Mouse (Mus musculus) lung, postnatal 0 days (tissue): ENCODE measurements at regions not wholly inside any gene's neighbourhood (a gene's known extent, or its start where the extent isn't known, plus 50 kb on each side); places are given as distances from the start of the nearest gene placed in this dataset.

ENCODE experiments used
- ATAC-seq: fragments of 200-750 bp; cut with Nextera tagmentation; 2 replicates; pipeline ENCODE4 v1.8.0; 2017; ENCODE audit warnings: moderate library complexity
- DNase-seq: peaks from one replicate; pipeline ENCODE4 v3.0.0-alpha.2; 2016; ENCODE audit warnings: low spot score
- H3K27ac ChIP-seq: fragments of 300-500 bp; sonication (generic); 2 replicates; pipeline ENCODE4 v1.5.1; 2014; ENCODE audit warnings: antibody characterized with exemption, mild to moderate bottlenecking, low read length, mixed read lengths
- H3K27me3 ChIP-seq: fragments of 300-500 bp; sonication (generic); replicated peaks from 2 replicates; pipeline ENCODE4 v1.6.1; 2014; ENCODE audit warnings: low read length, mixed read lengths; ENCODE audit not compliant: insufficient read depth
- H3K36me3 ChIP-seq: fragments of 300-500 bp; sonication (generic); 2 replicates; pipeline ENCODE4 v1.6.1; 2014; ENCODE audit warnings: low read length, mixed read lengths; ENCODE audit not compliant: insufficient read depth
- H3K4me1 ChIP-seq: fragments of 300-500 bp; sonication (generic); 2 replicates; pipeline ENCODE4 v1.6.1; 2014; ENCODE audit warnings: antibody characterized with exemption, low read depth, low read length, mixed read lengths; ENCODE audit not compliant: insufficient read depth
- H3K4me2 ChIP-seq: fragments of 300-500 bp; sonication (generic); replicated peaks from 2 replicates; pipeline ENCODE4 v1.6.1; 2014; ENCODE audit warnings: low read depth, mild to moderate bottlenecking, low read length, moderate library complexity, mixed read lengths
- H3K4me3 ChIP-seq: fragments of 300-500 bp; sonication (generic); 2 replicates; pipeline ENCODE4 v1.5.1; 2014; ENCODE audit warnings: low read depth, low read length
- H3K9ac ChIP-seq: fragments of 300-500 bp; sonication (generic); replicated peaks from 2 replicates; pipeline ENCODE4 v1.6.1; 2014; ENCODE audit warnings: low read depth, mild to moderate bottlenecking
- H3K9me3 ChIP-seq: fragments of 300-500 bp; sonication (generic); 2 replicates; pipeline ENCODE4 v1.6.1; 2016; ENCODE audit warnings: low read length, mixed read lengths
- CTCF ChIP-seq: IDR thresholded peaks from 2 replicates; pipeline ENCODE4 v1.5.1; 2016; ENCODE audit warnings: antibody characterized with exemption, mild to moderate bottlenecking
- EP300 ChIP-seq: IDR thresholded peaks from 2 replicates; pipeline ENCODE4 v1.6.1; 2016; ENCODE audit warnings: antibody characterized with exemption, mild to moderate bottlenecking, control low read depth
- WGBS: fragments of 180-500 bp; shearing (Covaris S2); extraction: QIAGEN DNeasy Blood & Tissue Kit; methylation state at CpG from one replicate; pipeline ENCODE4 v1.1.7; 2014; 5-methylcytosine and 5-hydroxymethylcytosine counted together

- no peaks in the 10 kb centered on the region for H3K4me1 ChIP-seq
- no peak for ATAC-seq
- no peaks in the 10 kb centered on the region for H3K9me3 ChIP-seq
- no peak overlapping the region for H3K4me2 ChIP-seq
- H3K27me3 ChIP-seq: no peaks in the 10 kb centered on the region
- TF ChIP-seq EP300 (no peak), CTCF (no peak)
- 24% methylated on average over 7 of the region's 7 CpGs for WGBS
- no peaks in the 10 kb centered on the region for H3K36me3 ChIP-seq
- no peak overlapping the region for H3K27ac ChIP-seq
- H3K9ac ChIP-seq: no peak overlapping the region
- no peak overlapping the region for H3K4me3 ChIP-seq
- no peak for DNase-seq
Observed at GRCm38 (mm10) chr19:54399651-54400050, 355.7 kb downstream of the Adra2a start.

GRCm38 (mm10) chr19:54407904-54408303 lies 364.0 kb downstream of the Adra2a start:
- H3K27ac ChIP-seq: no peak overlapping the region
- H3K36me3 ChIP-seq: no peaks in the 10 kb centered on the region
- no peaks in the 10 kb centered on the region for H3K27me3 ChIP-seq
- no peaks in the 10 kb centered on the region for H3K9me3 ChIP-seq
- no peak overlapping the region for H3K4me3 ChIP-seq
- H3K4me1 ChIP-seq: no peaks in the 10 kb centered on the region
- 50% methylated on average over 4 of the region's 4 CpGs for WGBS
- DNase-seq (no peak), ATAC-seq (no peak)
- no peak overlapping the region for H3K9ac ChIP-seq
- no peak for TF ChIP-seq EP300
- TF ChIP-seq CTCF: no peak
- no peak overlapping the region for H3K4me2 ChIP-seq

- TF ChIP-seq EP300: no peak
- no peak for ATAC-seq
- DNase-seq: no peak
- Histone ChIP-seq H3K27me3 (no peaks in the 10 kb centered on the region), H3K27ac (no peak overlapping the region), H3K9ac (no peak overlapping the region), H3K4me2 (no peak overlapping the region), H3K36me3 (no peaks in the 10 kb centered on the region), H3K9me3 (no peaks in the 10 kb centered on the region), H3K4me1 (no peaks in the 10 kb centered on the region), H3K4me3 (no peak overlapping the region)
- 36% methylated on average over 2 of the region's 2 CpGs for WGBS
Observed at GRCm38 (mm10) chr19:54429062-54429461, 385.1 kb downstream of the Adra2a start.

GRCm38 (mm10) chr19:54440713-54441112 lies 396.8 kb downstream of the Adra2a start:
- ATAC-seq (no peak), DNase-seq (no peak)
- Histone ChIP-seq H3K4me2 (no peak overlapping the region), H3K27ac (no peak overlapping the region), H3K27me3 (no peaks in the 10 kb centered on the region), H3K4me3 (no peak overlapping the region), H3K9me3 (no peaks in the 10 kb centered on the region), H3K4me1 (no peaks in the 10 kb centered on the region), H3K36me3 (no peaks in the 10 kb centered on the region), H3K9ac (no peak overlapping the region)
- no peak for TF ChIP-seq CTCF
- TF ChIP-seq EP300: no peak
- WGBS: 29% methylated on average over 2 of the region's 2 CpGs

GRCm38 (mm10) chr19:54460426-54461170 lies 416.6 kb downstream of the Adra2a start:
- 48% methylated on average over 2 of the region's 2 CpGs for WGBS
- DNase-seq (no peak), ATAC-seq (no peak)
- TF ChIP-seq EP300 (no peak), CTCF (no peak)
- no peaks in the 10 kb centered on the region for H3K36me3 ChIP-seq
- H3K9ac ChIP-seq: no peak overlapping the region
- H3K4me2 ChIP-seq: no peak overlapping the region
- H3K9me3 ChIP-seq: no peaks in the 10 kb centered on the region
- no peaks in the 10 kb centered on the region for H3K27me3 ChIP-seq
- no peaks in the 10 kb centered on the region for H3K4me1 ChIP-seq
- no peak overlapping the region for H3K4me3 ChIP-seq
- H3K27ac ChIP-seq: no peak overlapping the region

GRCm38 (mm10) chr19:54462480-54462879 lies 418.5 kb downstream of the Adra2a start:
- H3K36me3 ChIP-seq: no peaks in the 10 kb centered on the region
- H3K27me3 ChIP-seq: no peaks in the 10 kb centered on the region
- ATAC-seq (no peak), DNase-seq (no peak)
- 81% methylated on average over 2 of the region's 2 CpGs for WGBS
- no peaks in the 10 kb centered on the region for H3K4me1 ChIP-seq
- no peak overlapping the region for H3K9ac ChIP-seq
- TF ChIP-seq CTCF: no peak
- TF ChIP-seq EP300: no peak
- no peak overlapping the region for H3K4me2 ChIP-seq
- no peak overlapping the region for H3K27ac ChIP-seq
- H3K4me3 ChIP-seq: no peak overlapping the region
- no peaks in the 10 kb centered on the region for H3K9me3 ChIP-seq

GRCm38 (mm10) chr19:54470034-54470433 lies 426.1 kb downstream of the Adra2a start:
- no peak overlapping the region for H3K4me3 ChIP-seq
- DNase-seq (no peak), ATAC-seq (no peak)
- TF ChIP-seq EP300: no peak
- TF ChIP-seq CTCF: no peak
- no peak overlapping the region for H3K27ac ChIP-seq
- no peaks in the 10 kb centered on the region for H3K4me1 ChIP-seq
- 73% methylated on average over 5 of the region's 5 CpGs for WGBS
- H3K36me3 ChIP-seq: no peaks in the 10 kb centered on the region
- H3K27me3 ChIP-seq: no peaks in the 10 kb centered on the region
- H3K4me2 ChIP-seq: no peak overlapping the region
- no peak overlapping the region for H3K9ac ChIP-seq
- H3K9me3 ChIP-seq: no peaks in the 10 kb centered on the region
